Mouse (Mus musculus) bone marrow, adult 2 months (tissue): ENCODE results near the gene Ubox5.

ENCODE experiments used
- CTCF ChIP-seq: fragments of 200-500 bp; IDR thresholded peaks from 2 replicates; pipeline ENCODE4 v1.5.1; 2011; ENCODE audit warnings: low read length, control low read depth; ENCODE audit not compliant: control insufficient read depth, insufficient read depth
- POLR2A ChIP-seq: fragments of 200-500 bp; IDR thresholded peaks from 2 replicates; pipeline ENCODE4 v1.6.1; 2011; ENCODE audit warnings: low read depth, mild to moderate bottlenecking, control low read depth, low read length, borderline replicate concordance; ENCODE audit not compliant: control insufficient read depth

DNA sequence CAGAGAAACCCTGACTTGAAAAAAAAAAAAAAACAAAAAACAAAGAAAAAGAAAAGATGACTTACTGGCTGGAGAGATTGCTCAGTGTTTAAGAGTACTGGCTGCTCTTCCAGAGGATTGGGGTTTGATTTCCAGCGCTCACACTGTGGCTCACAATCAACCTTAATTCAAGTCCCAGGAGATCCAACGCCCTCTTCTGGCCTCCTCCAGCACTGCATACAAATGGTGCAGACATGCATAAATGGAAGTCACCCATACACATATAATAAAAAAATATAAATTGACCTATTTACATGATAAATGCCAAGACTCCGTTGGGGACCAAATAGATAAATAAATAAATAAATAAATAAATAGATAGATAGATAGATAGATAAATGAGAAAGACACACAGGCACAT is 1.4 kb downstream of the Ubox5 start:
- no peak for TF ChIP-seq POLR2A
- no peak for TF ChIP-seq CTCF
